Mouse (Mus musculus) erythroblast, embryonic 14.5 days (primary cell): ENCODE data around the gene Ryr2.

Experiments used
- GATA1 ChIP-seq: IDR thresholded peaks from 2 replicates; pipeline ENCODE4 v1.6.1; 2012; ENCODE audit warnings: low read length, inconsistent platforms, mixed read lengths
- TAL1 ChIP-seq: IDR thresholded peaks from 3 replicates; pipeline ENCODE4 v1.6.1; 2012; ENCODE audit warnings: low read length, inconsistent platforms, mixed read lengths

DNA sequence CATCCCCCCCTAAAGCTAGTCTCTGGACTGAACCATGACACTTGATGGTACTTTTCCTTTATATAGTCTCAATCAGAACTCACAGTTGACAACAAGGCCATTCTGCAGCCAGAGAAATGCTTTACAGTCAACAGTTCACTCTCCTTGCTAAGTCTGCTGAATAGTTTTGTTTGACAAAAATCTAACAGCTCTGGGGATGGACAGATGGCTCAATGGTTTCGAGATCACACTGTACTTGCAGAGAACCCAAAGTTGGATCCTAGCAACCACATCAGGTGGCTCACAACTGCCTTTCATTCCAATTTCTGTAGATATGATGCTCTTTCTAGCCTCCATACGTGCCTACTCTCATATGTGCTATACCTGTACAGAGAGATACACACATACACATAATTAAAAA is 109.4 kb downstream of the Ryr2 start:
- TF ChIP-seq GATA1 (no peak), TAL1 (no peak)
